Mouse (Mus musculus) cerebellum, adult 2 months (tissue): Measurements from ENCODE around the gene 1700025G04Rik.

Experiments used
- CTCF ChIP-seq: fragments of 200-500 bp; IDR thresholded peaks from 2 replicates; pipeline ENCODE4 v1.5.1; 2011; ENCODE audit warnings: low read depth, mild to moderate bottlenecking, control low read depth, low read length, moderate library complexity, borderline replicate concordance; ENCODE audit not compliant: insufficient read depth
- POLR2A ChIP-seq: fragments of 200-500 bp; IDR thresholded peaks from 2 replicates; pipeline ENCODE4 v1.6.1; 2011; ENCODE audit warnings: low read length, control low read depth, borderline replicate concordance; ENCODE audit not compliant: insufficient read depth

- peak; percentile 49; the same call in 1 of the 2 replicates for TF ChIP-seq CTCF
- TF ChIP-seq POLR2A, result no peak
These were observed 243.8 kb downstream of the 1700025G04Rik start for GRCm38 (mm10) chr1:151845926-151846782.
